In the genomic region with DNA sequence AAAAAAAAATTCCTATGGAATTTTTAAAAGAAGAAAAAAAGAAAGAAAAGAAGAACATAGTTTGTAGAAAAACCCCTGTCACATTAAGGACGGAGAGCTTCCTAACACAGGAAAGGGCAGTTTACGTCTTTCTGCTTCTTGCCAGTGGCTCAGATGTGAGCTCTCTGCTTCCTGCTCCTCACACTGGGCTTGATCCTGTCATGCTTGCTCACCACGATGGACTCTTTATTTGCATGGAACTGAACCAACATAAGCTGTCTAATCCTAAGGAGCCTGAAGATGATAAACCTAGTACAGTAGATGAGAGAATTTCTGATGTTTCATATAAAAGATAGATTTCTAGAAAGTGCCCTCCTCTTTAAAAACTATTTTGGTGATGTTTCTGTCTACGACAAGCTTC, we compare ENCODE assay signal across 29 mouse cellular contexts.
A peak's percentile ranks its signal among the peaks of the same experiment; 100 is the strongest.
DNase-seq lines count a peak whose midpoint lies in the region; ATAC-seq and TF ChIP-seq lines count a peak whose summit lies in the region.
"Had no signal": no experiment of that assay in that cellular context is flagged by ENCODE, and none has a peak within 500 bp of the region (broad histone marks: within the 10 kb centered on the region; RNA-seq: fewer than 3 reads in every experiment).

No protein-coding gene starts in this region.

- no peak overlapping the region for H3K27ac ChIP-seq in lung, embryonic 14.5 days (ENCODE audit: low read depth)
- H3K27ac ChIP-seq in MEL (ENCODE audit: control insufficient read depth, low read depth, low read length): peak overlapping the region; percentile 43; the same call in 1 of the 2 replicates
- no peak overlapping the region for H3K27ac ChIP-seq in gastrocnemius, adult 2 months
- H3K27ac ChIP-seq in neural tube, embryonic 15.5 days (replicated peaks): no peak overlapping the region
- H3K27ac ChIP-seq: embryonic facial prominence, embryonic 10.5 days; embryonic facial prominence, embryonic 13.5 days; forebrain, embryonic 12.5 days; forebrain, embryonic 15.5 days; heart, adult 2 months; heart, embryonic 10.5 days; heart, embryonic 13.5 days; hindbrain, embryonic 14.5 days; hindbrain, postnatal 0 days had no signal

- 0 out of 2 replicates have a peak, but pooled peaks cover 3% of the 10 kb centered on the region for H3K79me2 ChIP-seq in MEL (ENCODE audit: control insufficient read depth, insufficient read depth, low read length, poor library complexity)

- TF ChIP-seq CTCF in lung, embryonic 14.5 days (IDR thresholded peaks at IDR 0.05; ENCODE audit: low read depth): no peak
- no peak for TF ChIP-seq CTCF in MEL (IDR thresholded peaks at IDR 0.05 in 2 of 3, conservative IDR thresholded peaks at IDR 0.05 in 1 of 3; ENCODE audit: control insufficient read depth in 1 of 3, insufficient read depth in 1 of 3, low read depth in 2 of 3, low read length in 3 of 3, poor library complexity in 1 of 3, severe bottlenecking in 1 of 3)
- TF ChIP-seq CTCF in gastrocnemius, adult 2 months (IDR thresholded peaks at IDR 0.05): no peak

- H3K4me2 ChIP-seq in lung, embryonic 14.5 days: no peak overlapping the region
- no peak overlapping the region for H3K4me2 ChIP-seq in neural tube, embryonic 15.5 days
- H3K4me2 ChIP-seq: embryonic facial prominence, embryonic 13.5 days; forebrain, embryonic 12.5 days; forebrain, embryonic 15.5 days; heart, embryonic 13.5 days; hindbrain, embryonic 14.5 days had no signal

- peak; percentile 23 for DNase-seq in lung, embryonic 14.5 days
- DNase-seq in lung, postnatal 10 days: no peak
- peak; percentile 59 for DNase-seq in 416B (ENCODE audit: low read depth)
- no peak for DNase-seq in MEL (ENCODE audit: low read depth, low spot score)
- DNase-seq in splenic B cell, adult 2 months (ENCODE audit: low read depth, low spot score): peak; percentile 30
- DNase-seq in gastrocnemius, adult 2 months: no peak
- DNase-seq: adrenal gland, adult 8-10 months; adrenal gland, postnatal 25 days; cerebellum, adult 11-12 months; cerebellum, adult 8-10 months; cerebellum, postnatal 10 days; cerebellum, postnatal 36 days; embryo, embryonic 11 days; gastrocnemius, postnatal 10 days; gastrocnemius, postnatal 36 days; heart, adult 2 months; heart, postnatal 14 days; heart, postnatal 4 days had no signal

- no peaks in the 10 kb centered on the region for H3K36me3 ChIP-seq in lung, embryonic 14.5 days (ENCODE audit: insufficient read depth)
- H3K36me3 ChIP-seq in MEL (ENCODE audit: control insufficient read depth in 1 of 2, insufficient read depth in 2 of 2, low read length in 2 of 2): peaks cover 0 to 37% of the 10 kb centered on the region in 2 experiments; a peak in 2 of 4 replicates
- no peaks in the 10 kb centered on the region for H3K36me3 ChIP-seq in splenic B cell, adult 2 months (ENCODE audit: control insufficient read depth, insufficient read depth, low read length, poor library complexity, severe bottlenecking)
- no peaks in the 10 kb centered on the region for H3K36me3 ChIP-seq in neural tube, embryonic 15.5 days
- H3K36me3 ChIP-seq: embryonic facial prominence, embryonic 10.5 days; embryonic facial prominence, embryonic 13.5 days; forebrain, embryonic 12.5 days; forebrain, embryonic 15.5 days; heart, embryonic 10.5 days; heart, embryonic 13.5 days had no signal

- intact Hi-C loops in gastrocnemius, adult 2 months (cut with DNase I): no loop called here

- no peaks in the 10 kb centered on the region for H3K27me3 ChIP-seq in lung, embryonic 14.5 days (ENCODE audit: insufficient read depth, low read length)
- no peaks in the 10 kb centered on the region for H3K27me3 ChIP-seq in MEL (ENCODE audit: control insufficient read depth in 1 of 2, insufficient read depth in 2 of 2, low read length in 2 of 2)
- no peaks in the 10 kb centered on the region for H3K27me3 ChIP-seq in splenic B cell, adult 2 months (ENCODE audit: control insufficient read depth, insufficient read depth, low read length, poor library complexity, severe bottlenecking)
- no peaks in the 10 kb centered on the region for H3K27me3 ChIP-seq in neural tube, embryonic 15.5 days (replicated peaks)
- H3K27me3 ChIP-seq: embryonic facial prominence, embryonic 13.5 days; forebrain, embryonic 12.5 days; forebrain, embryonic 15.5 days; heart, embryonic 13.5 days had no signal

- no peak overlapping the region for H3K9ac ChIP-seq in lung, embryonic 14.5 days
- H3K9ac ChIP-seq in MEL (ENCODE audit: control insufficient read depth, low read depth, low read length, poor library complexity, severe bottlenecking): no peak overlapping the region
- no peak overlapping the region for H3K9ac ChIP-seq in neural tube, embryonic 15.5 days (replicated peaks)
- H3K9ac ChIP-seq: embryonic facial prominence, embryonic 13.5 days; forebrain, embryonic 12.5 days; forebrain, embryonic 15.5 days; heart, embryonic 13.5 days; hindbrain, embryonic 14.5 days had no signal

- TF ChIP-seq POLR2A in MEL (IDR thresholded peaks at IDR 0.05; ENCODE audit: control insufficient read depth in 1 of 2, insufficient read depth in 1 of 2, low read depth in 1 of 2, low read length in 2 of 2, poor library complexity in 1 of 2): no peak

- H3K4me3 ChIP-seq in lung, embryonic 14.5 days (ENCODE audit: low read depth, low read length): no peak overlapping the region
- no peak overlapping the region for H3K4me3 ChIP-seq in MEL (ENCODE audit: control insufficient read depth in 1 of 2, insufficient read depth in 1 of 2, low read depth in 2 of 2, low read length in 2 of 2)
- H3K4me3 ChIP-seq in gastrocnemius, adult 2 months: no peak overlapping the region
- H3K4me3 ChIP-seq in neural tube, embryonic 15.5 days (replicated peaks): no peak overlapping the region
- H3K4me3 ChIP-seq: embryonic facial prominence, embryonic 10.5 days; embryonic facial prominence, embryonic 13.5 days; erythroblast, embryonic 14.5 days; forebrain, embryonic 12.5 days; forebrain, embryonic 15.5 days; heart, adult 2 months; heart, embryonic 10.5 days; heart, embryonic 13.5 days had no signal

- H3K4me1 ChIP-seq in lung, embryonic 14.5 days (ENCODE audit: insufficient read depth): peaks cover 2% of the 10 kb centered on the region; the same call in 1 of the 2 replicates
- peaks cover 35 to 45% of the 10 kb centered on the region in 2 experiments for H3K4me1 ChIP-seq in MEL (ENCODE audit: control insufficient read depth in 1 of 2, insufficient read depth in 2 of 2, low read length in 2 of 2)
- H3K4me1 ChIP-seq in neural tube, embryonic 15.5 days: no peaks in the 10 kb centered on the region
- H3K4me1 ChIP-seq: forebrain, embryonic 15.5 days had no signal

- no peak for TF ChIP-seq EP300 in MEL (IDR thresholded peaks at IDR 0.05; ENCODE audit: low read depth in 1 of 2, low read length in 2 of 2)

- ATAC-seq in lung, embryonic 14.5 days (ENCODE audit: insufficient read depth): no peak
- ATAC-seq in neural tube, embryonic 15.5 days (ENCODE audit: low FRiP score): no peak
- ATAC-seq: activated CD4-positive, CD25-positive, alpha-beta regulatory T cell, adult 4 months; forebrain, embryonic 15.5 days; hindbrain, postnatal 0 days had no signal

- no peak for TF ChIP-seq RAD21 in MEL (IDR thresholded peaks at IDR 0.05; ENCODE audit: low read depth, low read length)

- no peaks in the 10 kb centered on the region for H3K9me3 ChIP-seq in lung, embryonic 14.5 days (ENCODE audit: low read depth, low read length)
- no peaks in the 10 kb centered on the region for H3K9me3 ChIP-seq in MEL (replicated peaks; ENCODE audit: insufficient read depth, low read length)
- H3K9me3 ChIP-seq in neural tube, embryonic 15.5 days (replicated peaks): no peaks in the 10 kb centered on the region
- H3K9me3 ChIP-seq: embryonic facial prominence, embryonic 10.5 days; embryonic facial prominence, embryonic 13.5 days; forebrain, embryonic 12.5 days; forebrain, embryonic 15.5 days; heart, embryonic 10.5 days; heart, embryonic 13.5 days had no signal

- 54% methylated on average over 4 of the region's 4 CpGs for WGBS in lung, embryonic 14.5 days
- WGBS in neural tube, embryonic 15.5 days: 83% methylated on average over 4 of the region's 4 CpGs

TF ChIP-seq in MEL, 35 proteins besides CTCF, POLR2A, EP300 and RAD21:
- TF ChIP-seq ETS1 (IDR thresholded peaks at IDR 0.05; ENCODE audit: low read depth, low read length) (no peak), HCFC1 (IDR thresholded peaks at IDR 0.05; ENCODE audit: low read depth, low read length) (no peak), POLR2AphosphoS2 (IDR thresholded peaks at IDR 0.05; ENCODE audit: low read length) (no peak), GABPA (IDR thresholded peaks at IDR 0.05; ENCODE audit: low read depth, low read length) (no peak), UBTF (IDR thresholded peaks at IDR 0.05; ENCODE audit: borderline replicate concordance, insufficient read depth, low read depth, low read length) (no peak), ZKSCAN1 (IDR thresholded peaks at IDR 0.05; ENCODE audit: low read depth, low read length) (no peak), NELFE (IDR thresholded peaks at IDR 0.05; ENCODE audit: low read depth, low read length) (no peak), NRF1 (IDR thresholded peaks at IDR 0.05; ENCODE audit: insufficient read depth, low read depth, low read length, poor library complexity, severe bottlenecking) (no peak), USF2 (IDR thresholded peaks at IDR 0.05; ENCODE audit: borderline replicate concordance in 1 of 2, insufficient read depth in 1 of 2, low read depth in 1 of 2, low read length in 2 of 2) (no peak), TAL1 (IDR thresholded peaks at IDR 0.05; ENCODE audit: low read length) (no peak), ZNF384 (IDR thresholded peaks at IDR 0.05; ENCODE audit: low read depth, low read length) (no peak), CHD1 (IDR thresholded peaks at IDR 0.05; ENCODE audit: low read depth, low read length) (no peak), E2F4 (IDR thresholded peaks at IDR 0.05; ENCODE audit: borderline replicate concordance, low read depth, low read length) (no peak), BHLHE40 (IDR thresholded peaks at IDR 0.05; ENCODE audit: borderline replicate concordance, low read depth, low read length) (no peak), MAZ (IDR thresholded peaks at IDR 0.05; ENCODE audit: low read depth, low read length) (no peak)

Comparison
In these comparisons a context has a peak if more than half of its experiments do, and no peak if none do; other contexts are left out.
1. DNase-seq: peak in lung, embryonic 14.5 days (single experiment), 416B (single experiment) and splenic B cell, adult 2 months (single experiment); none in lung, postnatal 10 days (single experiment), MEL (single experiment) and gastrocnemius, adult 2 months (single experiment).